Mouse (Mus musculus): Measurements from ENCODE around the gene Iqcf1.
A peak's percentile ranks its signal among the peaks of the same experiment; 100 is the strongest.

The Iqcf1 gene

DNA sequence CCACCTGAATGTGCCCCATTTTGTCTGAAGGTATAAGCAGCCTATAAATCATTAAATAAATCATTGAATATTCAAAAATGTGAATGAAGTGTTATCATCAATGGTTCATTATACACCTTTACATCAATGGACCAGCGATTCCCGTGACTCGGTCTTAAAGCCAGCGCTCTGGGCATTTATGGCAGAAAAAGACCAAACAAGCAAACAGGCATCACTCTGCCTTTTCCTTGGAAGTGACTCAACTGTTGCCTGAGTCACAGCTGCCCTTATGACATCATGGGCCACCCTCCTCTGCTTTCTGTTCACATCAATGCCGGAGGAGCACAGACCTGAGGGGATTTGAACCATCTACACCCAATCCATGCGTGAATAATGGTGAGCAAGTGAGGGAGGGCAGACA lies at the start of gene Iqcf1:
TSS of gene Iqcf1 (plus strand) at position 301 of the 400 bp plus-strand sequence.
- DNase-seq: no peak

DNA sequence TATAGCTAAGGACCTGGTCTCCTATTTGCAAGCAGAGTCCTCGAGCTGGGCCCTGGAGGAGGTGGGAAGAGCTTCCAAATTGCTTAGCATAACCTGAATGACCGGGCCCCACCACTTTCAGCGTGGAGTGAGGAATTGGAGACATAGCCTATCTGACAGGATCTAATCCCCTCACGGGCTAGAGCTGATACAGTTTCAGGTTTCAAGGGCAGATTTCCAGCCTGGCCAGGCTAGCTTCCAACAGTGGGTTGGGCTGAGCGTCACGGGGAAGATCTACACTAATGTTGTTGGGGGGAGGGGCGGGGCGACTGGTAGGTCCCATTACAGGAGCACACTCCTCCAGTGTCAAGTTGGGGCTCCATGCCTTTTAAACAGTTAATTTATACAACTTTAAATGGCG lies 49.1 kb upstream of the Iqcf1 start:
- DNase-seq: peak; percentile 81

GRCm38 (mm10) chr9:106451298-106451697 lies 48.5 kb upstream of the Iqcf1 start:
- peak; percentile 70 for DNase-seq

GRCm38 (mm10) chr9:106451899-106452298 lies 47.9 kb upstream of the Iqcf1 start:
- DNase-seq: peak; percentile 61

- no peak for DNase-seq
Measured at GRCm38 (mm10) chr9:106452351-106452750, 47.4 kb upstream of the Iqcf1 start.

- peak; percentile 92 for DNase-seq
Measured at GRCm38 (mm10) chr9:106452821-106453220, 46.9 kb upstream of the Iqcf1 start.

DNA sequence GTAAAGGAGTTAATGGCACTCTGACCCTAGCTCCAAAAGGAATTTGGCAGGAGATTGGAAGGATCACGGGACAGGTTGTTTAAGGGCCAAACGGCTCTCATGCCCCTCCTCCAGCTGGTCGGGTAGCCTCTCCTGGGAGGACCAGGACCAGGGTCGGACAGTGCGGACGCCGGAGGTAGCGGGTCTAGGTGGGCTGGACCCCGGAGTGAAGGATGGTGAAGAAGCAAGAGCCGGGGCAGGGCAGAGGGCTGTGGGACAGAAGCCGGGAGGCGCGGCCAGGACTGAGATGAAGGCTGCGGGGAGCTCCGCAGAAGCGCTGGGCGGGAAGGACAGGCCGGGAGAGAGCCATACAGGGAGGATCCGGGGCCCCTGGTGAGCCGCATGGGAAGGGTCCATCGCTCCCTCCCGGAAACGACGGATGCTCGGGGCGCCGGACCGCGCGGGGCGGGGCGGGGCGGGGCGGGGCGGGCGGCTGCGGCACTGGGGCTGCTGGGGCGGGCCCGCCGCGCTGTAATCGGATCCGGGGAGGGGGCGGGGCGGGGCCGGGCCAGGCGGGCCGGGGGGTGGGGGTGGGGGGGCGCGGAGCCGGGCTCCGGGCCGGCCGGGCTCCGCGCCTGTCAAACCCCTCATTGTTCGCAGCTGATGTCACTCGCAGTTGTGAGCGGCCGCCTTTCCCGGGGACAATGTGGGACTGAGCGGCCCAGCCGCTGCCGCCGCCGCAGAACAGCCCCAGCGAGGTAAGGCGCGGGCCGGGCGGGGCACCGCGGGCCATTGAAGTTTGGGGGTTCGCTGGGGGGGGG lies 46.3 kb upstream of the Iqcf1 start, which contains the start of gene Pcbp4:
TSS of gene Pcbp4 (plus strand) at position 21 of the 800 bp plus-strand sequence.
- DNase-seq: peak; percentile 87

DNA sequence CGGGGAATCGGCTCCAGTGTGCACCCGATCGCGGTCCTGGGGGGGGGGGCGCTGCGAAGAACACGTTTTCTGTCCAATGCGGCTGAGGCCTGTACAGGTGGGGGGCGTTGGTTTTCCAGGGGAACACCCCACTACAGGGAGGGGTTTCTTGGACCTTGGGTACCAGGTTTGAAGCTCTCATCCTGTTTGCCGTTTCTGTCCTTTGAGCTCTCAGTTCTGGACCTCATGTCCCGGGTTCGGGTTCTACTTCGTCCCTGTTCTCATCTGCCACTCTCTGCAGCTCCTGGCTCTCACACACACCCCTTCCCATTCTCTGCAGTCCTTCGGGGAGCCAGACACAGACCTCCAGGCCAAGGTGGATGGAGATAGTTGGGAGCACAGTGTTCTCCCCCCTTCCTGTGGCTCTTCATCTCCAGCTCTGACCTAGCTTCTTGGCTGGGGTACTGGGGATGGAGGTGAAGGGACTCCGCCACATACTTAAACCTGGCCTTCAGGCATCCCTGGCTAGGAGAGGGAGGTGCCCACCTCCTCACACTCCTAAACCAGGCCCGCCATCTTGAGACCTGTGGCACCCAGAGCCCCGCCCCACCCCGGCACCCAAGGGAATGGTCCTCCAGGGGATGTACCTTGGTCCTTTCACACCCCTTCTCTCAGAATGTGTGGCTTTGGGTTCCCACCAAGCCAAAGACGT lies 45.6 kb upstream of the Iqcf1 start:
- DNase-seq: peak; percentile 79

DNA sequence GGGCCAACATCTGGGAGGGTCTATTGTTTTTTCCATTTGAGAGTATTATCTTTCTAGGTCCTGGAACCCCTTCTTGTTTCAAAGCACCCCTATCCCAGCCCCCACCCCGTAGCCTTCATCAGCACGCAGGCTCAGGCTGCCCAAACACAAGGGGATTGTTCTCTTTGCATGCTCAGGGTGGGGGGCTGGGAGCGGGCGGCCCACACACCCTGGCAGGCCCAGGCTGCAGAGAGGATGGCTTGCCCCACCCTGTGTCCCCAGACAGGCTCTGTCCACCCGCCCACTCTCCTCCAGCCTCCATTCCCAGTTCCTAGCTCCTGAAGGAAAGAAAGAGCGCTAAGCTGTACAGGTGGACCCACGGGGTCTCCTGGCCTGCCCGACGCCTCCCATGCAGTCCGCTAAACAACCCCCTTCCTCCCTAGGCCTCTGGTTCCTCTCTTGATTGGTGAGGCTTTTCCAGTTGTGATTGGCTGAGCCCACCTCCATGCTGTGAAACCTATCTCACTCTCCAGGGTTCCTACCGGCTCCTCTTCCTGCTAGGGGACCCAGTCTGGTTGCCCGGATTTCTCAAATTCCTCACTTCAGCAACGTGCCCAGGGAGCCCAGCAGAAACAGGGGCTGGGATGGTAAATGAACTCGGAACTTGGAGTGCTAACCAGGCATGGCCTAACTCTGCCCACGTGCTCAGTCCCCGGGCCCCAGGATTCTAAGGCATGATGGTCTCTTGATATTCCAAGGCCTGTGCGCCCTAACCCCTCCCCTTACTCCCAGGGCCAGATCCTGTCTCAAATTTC lies 44.7 kb upstream of the Iqcf1 start:
- peak; percentile 64 for DNase-seq

- DNase-seq: peak; percentile 74
Measured at GRCm38 (mm10) chr9:106456325-106457162, 43.2 kb upstream of the Iqcf1 start.

DNA sequence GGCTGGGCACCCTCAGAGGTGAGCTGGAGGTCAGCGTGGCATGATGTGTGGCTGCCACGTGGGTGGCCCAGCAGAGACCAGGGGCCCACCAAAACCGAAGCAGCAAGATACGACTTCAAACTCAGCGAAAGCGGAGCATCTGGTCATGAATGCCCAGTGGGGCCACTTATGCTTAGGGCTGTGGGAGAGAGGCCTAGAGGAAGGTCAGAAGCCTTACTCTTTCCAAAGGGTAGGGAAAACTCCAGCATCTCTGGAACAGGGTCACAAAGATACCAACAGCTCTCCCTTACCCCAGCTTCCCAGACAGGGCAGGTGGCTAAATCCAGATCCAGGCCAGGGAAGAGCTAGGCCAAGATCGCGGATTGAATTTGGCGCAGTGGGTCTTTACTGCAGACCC lies 42.6 kb upstream of the Iqcf1 start:
- DNase-seq: no peak

DNA sequence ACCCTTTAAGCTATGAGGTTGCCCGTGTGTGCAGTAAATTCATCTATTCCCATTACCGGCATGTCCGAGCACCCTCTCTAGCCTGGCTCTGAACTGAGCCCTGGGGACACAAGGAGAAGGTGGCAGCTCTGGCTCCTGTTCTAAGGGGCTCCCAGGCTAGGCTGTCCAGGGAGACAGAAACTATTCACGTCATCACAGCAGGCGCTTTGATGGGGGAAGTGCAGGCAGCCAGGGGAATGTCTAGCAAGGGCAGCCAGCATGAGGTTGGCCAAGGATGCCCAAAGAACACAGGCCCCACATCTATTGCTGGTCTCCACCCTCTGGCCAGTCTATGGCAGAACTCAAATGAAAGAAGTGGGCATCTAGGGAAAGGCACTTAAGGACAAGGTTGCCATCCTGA lies 41.8 kb upstream of the Iqcf1 start:
- DNase-seq: peak; percentile 68

DNA sequence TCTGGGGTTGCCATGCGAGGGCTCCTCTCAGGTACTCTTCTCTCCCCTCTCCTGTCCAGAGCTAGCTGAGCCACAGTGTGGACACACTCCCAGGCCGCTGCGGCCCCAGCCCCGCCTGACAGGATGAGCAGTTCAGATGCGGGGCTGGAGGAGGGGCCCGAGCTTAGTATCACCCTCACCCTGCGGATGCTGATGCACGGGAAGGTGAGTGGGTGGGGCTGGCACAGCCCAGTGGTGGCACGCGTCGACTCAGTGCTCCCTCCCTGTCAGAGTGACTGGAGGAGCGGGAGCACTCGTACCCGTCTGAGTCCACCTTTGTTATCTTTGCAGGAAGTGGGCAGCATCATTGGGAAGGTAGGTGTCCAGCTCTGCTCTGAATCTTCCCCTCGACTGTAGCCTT lies 39.8 kb upstream of the Iqcf1 start:
- DNase-seq: peak; percentile 79

DNA sequence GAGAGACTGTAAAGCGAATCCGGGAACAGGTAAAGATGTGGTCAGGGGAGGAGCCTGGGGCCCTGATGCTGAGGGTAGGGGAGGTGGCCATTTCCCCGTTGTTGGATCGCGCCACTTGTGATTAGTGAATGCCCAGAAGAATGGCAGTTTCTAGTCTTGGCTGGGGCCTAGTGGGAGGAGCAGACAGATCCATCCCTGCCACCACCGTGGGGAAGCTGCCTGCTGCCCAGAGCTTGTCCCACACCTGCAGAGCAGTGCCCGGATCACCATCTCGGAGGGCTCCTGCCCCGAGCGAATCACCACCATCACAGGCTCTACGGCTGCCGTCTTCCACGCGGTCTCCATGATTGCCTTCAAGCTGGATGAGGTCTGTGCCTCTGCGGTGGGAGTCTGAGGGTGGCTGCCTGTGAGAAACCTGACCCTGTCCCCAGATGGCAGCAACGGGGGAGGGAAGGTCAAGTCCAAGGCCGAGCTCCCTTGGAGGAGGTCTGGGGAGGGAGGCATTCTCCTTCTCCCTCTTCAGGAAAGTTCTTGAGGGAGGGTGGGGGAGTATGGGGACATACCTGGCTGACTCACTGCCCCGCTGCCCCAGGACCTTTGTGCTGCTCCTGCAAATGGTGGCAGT lies 39.3 kb upstream of the Iqcf1 start:
- peak; percentile 89 for DNase-seq

DNA sequence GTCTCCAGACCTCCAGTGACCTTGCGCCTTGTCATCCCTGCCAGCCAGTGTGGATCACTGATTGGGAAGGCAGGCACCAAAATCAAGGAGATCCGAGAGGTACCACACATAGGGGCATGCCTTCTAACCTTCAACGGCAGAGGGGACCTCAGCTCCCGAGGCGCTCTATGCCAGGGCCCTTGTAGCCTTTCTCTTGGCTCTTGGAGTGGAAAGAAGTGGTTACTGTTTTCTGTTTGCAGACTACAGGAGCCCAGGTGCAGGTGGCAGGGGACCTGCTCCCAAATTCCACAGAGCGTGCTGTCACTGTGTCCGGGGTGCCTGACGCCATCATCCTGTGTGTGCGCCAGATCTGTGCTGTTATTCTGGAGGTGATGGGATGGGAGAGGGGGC lies 38.7 kb upstream of the Iqcf1 start:
- peak; percentile 71 for DNase-seq

DNA sequence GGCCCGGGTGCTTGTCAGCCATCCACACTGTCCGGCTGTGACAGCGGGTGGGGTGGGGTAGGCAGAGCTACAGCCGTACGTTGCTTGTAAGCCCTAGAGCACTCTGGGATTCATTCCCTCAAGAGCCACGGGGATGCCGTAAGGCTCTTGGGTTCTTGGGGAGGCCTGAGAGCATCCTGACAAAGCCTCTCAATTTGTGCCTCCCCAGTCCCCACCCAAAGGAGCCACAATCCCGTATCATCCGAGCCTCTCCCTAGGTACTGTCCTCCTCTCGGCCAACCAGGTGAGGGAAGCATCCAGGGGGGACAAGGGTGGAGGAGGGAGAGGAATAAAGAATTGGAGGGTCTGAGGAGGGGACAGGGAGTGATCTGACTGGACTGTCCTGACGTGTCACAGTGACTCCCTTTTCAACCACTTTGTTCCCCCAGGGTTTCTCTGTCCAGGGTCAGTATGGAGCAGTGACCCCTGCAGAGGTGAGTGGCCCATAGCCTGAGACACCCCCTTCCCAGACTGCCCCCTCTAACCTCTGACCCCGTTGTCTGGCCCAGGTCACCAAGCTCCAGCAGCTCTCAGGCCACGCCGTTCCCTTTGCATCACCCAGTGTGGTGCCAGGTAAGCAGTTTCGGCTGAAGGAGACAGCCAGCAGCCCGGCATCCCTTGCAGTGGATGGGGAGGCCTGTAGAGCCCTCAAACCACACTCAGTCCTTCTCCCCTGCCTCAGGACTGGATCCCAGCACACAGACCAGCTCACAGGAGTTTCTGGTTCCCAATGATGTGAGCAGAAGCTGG lies 37.9 kb upstream of the Iqcf1 start:
- DNase-seq: peak; percentile 80

- DNase-seq: peak; percentile 74
Measured at GRCm38 (mm10) chr9:106462430-106462800, 37.4 kb upstream of the Iqcf1 start.

DNA sequence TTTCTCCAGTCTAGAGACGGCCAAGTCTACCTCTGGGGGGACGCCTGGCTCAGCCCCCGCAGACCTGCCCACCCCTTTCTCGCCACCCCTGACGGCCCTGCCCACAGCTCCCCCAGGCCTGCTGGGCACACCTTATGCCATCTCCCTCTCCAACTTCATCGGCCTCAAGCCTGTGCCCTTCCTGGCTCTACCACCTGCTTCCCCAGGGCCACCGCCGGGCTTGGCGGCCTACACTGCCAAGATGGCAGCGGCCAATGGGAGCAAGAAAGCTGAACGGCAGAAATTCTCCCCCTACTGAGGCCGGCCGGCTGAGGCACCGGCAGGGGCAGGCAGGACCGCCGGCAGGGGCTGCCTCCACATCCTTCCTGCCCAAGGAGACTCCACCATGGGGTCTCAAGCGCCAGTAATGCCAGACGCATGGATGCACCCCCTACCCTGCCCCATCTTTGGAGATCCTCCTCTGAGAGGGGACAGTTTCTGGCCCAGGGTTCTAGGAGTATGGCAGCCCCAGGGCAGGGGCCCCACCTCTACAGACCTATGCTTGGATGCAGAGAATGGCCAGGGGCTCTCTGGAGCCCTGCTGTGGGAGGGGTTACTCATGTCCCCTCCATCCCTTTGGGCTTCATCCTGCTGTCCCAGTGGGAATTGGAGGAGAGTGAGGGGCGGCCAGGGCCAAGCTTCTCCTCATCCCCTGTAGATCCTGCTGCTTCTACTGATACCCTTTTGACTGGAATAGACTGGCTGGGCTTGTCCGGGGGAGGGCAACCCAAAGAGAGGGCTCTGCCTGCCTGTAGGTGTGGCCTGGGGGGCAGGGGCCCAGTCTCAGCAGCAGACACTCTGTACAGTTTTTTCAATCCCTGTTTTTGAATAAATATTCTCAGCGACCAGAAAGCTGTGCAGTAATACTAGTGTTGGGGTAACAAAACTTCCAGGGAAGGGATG lies 36.4 kb upstream of the Iqcf1 start:
- DNase-seq: peak; percentile 95

DNA sequence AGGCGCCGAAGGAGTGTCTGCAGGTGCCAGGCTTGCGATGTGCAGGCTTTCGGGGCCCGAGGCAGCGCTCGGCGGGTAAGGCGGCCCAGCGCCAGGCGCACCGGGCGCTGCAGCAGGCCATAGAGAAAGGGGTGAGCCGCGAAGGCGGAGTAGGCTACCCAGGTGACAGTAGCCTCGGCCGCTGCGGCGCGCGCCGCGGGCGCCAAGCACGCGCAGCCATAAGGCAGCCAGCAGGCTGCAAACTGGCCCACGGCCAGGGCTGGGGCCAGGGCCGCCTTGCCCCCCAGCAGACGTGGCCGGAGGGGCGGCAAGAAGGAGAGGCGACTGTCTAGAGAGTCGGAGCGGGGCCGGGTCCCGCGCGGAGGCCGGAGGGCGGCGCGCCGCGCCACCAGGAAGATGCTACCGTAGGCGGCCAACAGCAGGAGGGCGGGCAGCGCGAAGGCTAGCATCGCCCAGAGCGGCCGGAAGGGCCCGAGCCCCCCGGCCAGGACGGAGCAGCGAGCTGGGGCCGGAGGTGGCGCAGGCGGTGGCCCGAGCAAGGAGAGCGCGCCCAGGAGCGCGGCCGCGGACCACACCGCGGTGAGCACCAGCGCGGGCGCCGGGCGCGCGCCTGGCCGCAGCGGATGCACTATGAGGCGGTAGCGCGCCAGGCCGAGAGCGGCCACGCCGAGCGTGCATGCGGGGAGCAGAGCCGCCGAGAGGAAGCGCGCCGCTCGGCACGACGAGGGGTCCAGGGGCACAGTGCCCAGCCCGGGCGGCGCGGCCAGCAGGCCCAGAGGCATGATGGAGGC lies 34.8 kb upstream of the Iqcf1 start:
- DNase-seq: peak; percentile 94
